10 mouse cellular contexts compared by ENCODE assay signal in genomic region chr8:107221924-107222851, GRCm38 (mm10).
DNase-seq lines count a peak whose midpoint lies in the region; ATAC-seq lines count a peak whose summit lies in the region.
"Had no signal": no experiment of that assay in that cellular context is flagged by ENCODE, and none has a peak within 500 bp of the region (broad histone marks: within the 10 kb centered on the region; RNA-seq: fewer than 3 reads in every experiment).

No protein-coding gene starts in this region.

- no peak overlapping the region for H3K27ac ChIP-seq in limb, embryonic 11.5 days (replicated peaks; ENCODE audit: low read depth, low read length)
- H3K27ac ChIP-seq: hindbrain, embryonic 10.5 days; neural tube, embryonic 13.5 days had no signal

- no peak overlapping the region for H3K4me3 ChIP-seq in limb, embryonic 11.5 days (ENCODE audit: low read depth, low read length)
- H3K4me3 ChIP-seq: hindbrain, embryonic 10.5 days; neural tube, embryonic 13.5 days had no signal

- no peaks in the 10 kb centered on the region for H3K36me3 ChIP-seq in limb, embryonic 11.5 days (ENCODE audit: control insufficient read depth, insufficient read depth, low read length)
- H3K36me3 ChIP-seq: hindbrain, embryonic 10.5 days; neural tube, embryonic 13.5 days had no signal

- H3K4me2 ChIP-seq in limb, embryonic 11.5 days (ENCODE audit: low read depth, severe bottlenecking): no peak overlapping the region
- H3K4me2 ChIP-seq: neural tube, embryonic 13.5 days had no signal

- ATAC-seq in granulocyte monocyte progenitor cell, adult 5-6 weeks (replicated peaks; ENCODE audit: poor library complexity, severe bottlenecking): peak; percentile 96
- ATAC-seq in limb, embryonic 11.5 days (ENCODE audit: insufficient number of reproducible peaks, low FRiP score, low TSS enrichment, low read depth): no peak
- no peak for ATAC-seq in activated CD4-positive, CD25-positive, alpha-beta regulatory T cell, adult 4 months

- no peak overlapping the region for H3K9ac ChIP-seq in limb, embryonic 11.5 days (ENCODE audit: low read length)
- H3K9ac ChIP-seq: neural tube, embryonic 13.5 days had no signal

- no peaks in the 10 kb centered on the region for H3K27me3 ChIP-seq in limb, embryonic 11.5 days (ENCODE audit: control insufficient read depth, insufficient read depth, low read length)
- H3K27me3 ChIP-seq: neural tube, embryonic 13.5 days had no signal

- WGBS in limb, embryonic 11.5 days: 38% methylated on average over 8 of the region's 8 CpGs

- no peaks in the 10 kb centered on the region; the same call in 1 of the 2 replicates for H3K9me3 ChIP-seq in limb, embryonic 11.5 days (ENCODE audit: control insufficient read depth, low read length)
- H3K9me3 ChIP-seq: hindbrain, embryonic 10.5 days; neural tube, embryonic 13.5 days had no signal

- DNase-seq in spleen, postnatal 36 days (ENCODE audit: low spot score in 2 of 2): peak; percentile 7 to 22
- no peak for DNase-seq in spleen, adult 18-20 months
- peak; percentile 24 for DNase-seq in limb, embryonic 11.5 days (ENCODE audit: low spot score)
- DNase-seq in testis, postnatal 14 days (ENCODE audit: low spot score): peak; percentile 77
- DNase-seq in lung, postnatal 25 days (ENCODE audit: low spot score): no peak
- no peak for DNase-seq in left cerebral cortex, postnatal 25 days (ENCODE audit: low spot score in 2 of 2)

- intact Hi-C loops in left cerebral cortex, postnatal 25 days (cut with DNase I): no loop called here

- peaks cover 6% of the 10 kb centered on the region; the same call in 1 of the 2 replicates for H3K4me1 ChIP-seq in limb, embryonic 11.5 days (ENCODE audit: control insufficient read depth, insufficient read depth, low read length)

Comparison
In these comparisons a context has a peak if more than half of its experiments do, and no peak if none do; other contexts are left out.
1. DNase-seq: peak in spleen, postnatal 36 days (2 of 2), limb, embryonic 11.5 days (single experiment) and testis, postnatal 14 days (single experiment); none in spleen, adult 18-20 months (0 of 2), lung, postnatal 25 days (single experiment) and left cerebral cortex, postnatal 25 days (0 of 2).